Mouse (Mus musculus): ENCODE measurements around the gene Arhgap17. TPM values are rescaled to one million over a fixed set of nuclear protein-coding genes. Genes with fewer than 3 reads are reported as not detected.

The Arhgap17 gene
- polyA plus RNA-seq, 1 experiment from 2014 or later, result 14.2 TPM

DNA sequence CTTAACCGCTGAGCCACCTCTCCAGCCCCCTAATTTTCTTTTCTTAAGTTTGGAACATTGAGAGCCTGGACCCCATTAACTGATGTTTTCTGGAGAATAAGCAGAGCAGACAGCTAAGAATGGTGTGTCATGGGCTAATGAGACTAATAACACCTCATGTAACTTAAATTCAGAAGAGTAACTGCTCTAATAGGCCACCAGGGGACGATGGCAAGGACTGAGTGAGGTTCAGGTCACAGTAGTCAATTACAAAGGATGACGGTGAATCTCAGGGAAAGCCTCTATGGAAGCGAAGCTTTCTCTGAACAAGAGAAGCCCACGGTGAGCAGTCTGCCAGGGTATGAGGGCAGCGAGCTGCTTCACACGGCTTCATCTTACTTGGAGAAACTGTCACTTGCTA lies 74.3 kb downstream of the Arhgap17 start:
- Histone ChIP-seq H3K4me2 (no peak overlapping the region), H3K9me3 (no peaks in the 10 kb centered on the region), H3K9ac (no peak overlapping the region), H3K4me3 (no peak overlapping the region), H3K4me1 (replicated peaks) (no peaks in the 10 kb centered on the region), H3K27me3 (no peaks in the 10 kb centered on the region), H3K27ac (replicated peaks) (no peak overlapping the region), H3K36me3 (peaks cover 95% of the 10 kb centered on the region)
- 79% methylated on average over 7 of the region's 7 CpGs for WGBS
- ATAC-seq (ENCODE audit: low read depth), result no peak

GRCm38 (mm10) chr7:123293898-123294297 lies 75.8 kb downstream of the Arhgap17 start:
- Histone ChIP-seq H3K4me2 (no peak overlapping the region), H3K4me1 (replicated peaks) (no peaks in the 10 kb centered on the region), H3K27ac (replicated peaks) (no peak overlapping the region), H3K9ac (no peak overlapping the region), H3K27me3 (no peaks in the 10 kb centered on the region), H3K36me3 (peaks cover 94% of the 10 kb centered on the region), H3K4me3 (no peak overlapping the region), H3K9me3 (no peaks in the 10 kb centered on the region)
- WGBS, result 94% methylated on average over 7 of the region's 7 CpGs
- ATAC-seq (ENCODE audit: low read depth), result no peak

GRCm38 (mm10) chr7:123291942-123292341 lies 77.8 kb downstream of the Arhgap17 start:
- H3K27me3 ChIP-seq, result no peaks in the 10 kb centered on the region
- ATAC-seq (ENCODE audit: low read depth), result no peak
- H3K36me3 ChIP-seq, result peaks cover 93% of the 10 kb centered on the region
- H3K27ac ChIP-seq (replicated peaks), result no peak overlapping the region
- no peak overlapping the region for H3K9ac ChIP-seq
- H3K4me3 ChIP-seq, result no peak overlapping the region
- H3K9me3 ChIP-seq, result no peaks in the 10 kb centered on the region
- H3K4me1 ChIP-seq (replicated peaks), result no peaks in the 10 kb centered on the region
- H3K4me2 ChIP-seq, result no peak overlapping the region
- 91% methylated on average over 8 of the region's 8 CpGs for WGBS

GRCm38 (mm10) chr7:123289176-123289575 lies 80.5 kb downstream of the Arhgap17 start:
- Histone ChIP-seq H3K4me1 (replicated peaks) (0 out of 2 replicates have a peak, but pooled peaks cover 7% of the 10 kb centered on the region), H3K27ac (replicated peaks) (no peak overlapping the region), H3K9me3 (no peaks in the 10 kb centered on the region), H3K9ac (no peak overlapping the region), H3K4me2 (no peak overlapping the region), H3K4me3 (no peak overlapping the region), H3K36me3 (peaks cover 77% of the 10 kb centered on the region), H3K27me3 (no peaks in the 10 kb centered on the region)
- WGBS, result 73% methylated on average over 4 of the region's 4 CpGs
- ATAC-seq (ENCODE audit: low read depth), result no peak

- Histone ChIP-seq H3K4me3 (no peak overlapping the region), H3K4me2 (no peak overlapping the region), H3K36me3 (peaks cover 65% of the 10 kb centered on the region), H3K4me1 (replicated peaks) (0 out of 2 replicates have a peak, but pooled peaks cover 7% of the 10 kb centered on the region), H3K27me3 (no peaks in the 10 kb centered on the region), H3K27ac (replicated peaks) (no peak overlapping the region), H3K9ac (no peak overlapping the region), H3K9me3 (no peaks in the 10 kb centered on the region)
- ATAC-seq (ENCODE audit: low read depth), result no peak
- 87% methylated on average over 3 of the region's 3 CpGs for WGBS
Measured at GRCm38 (mm10) chr7:123287903-123288302, 81.8 kb downstream of the Arhgap17 start.

GRCm38 (mm10) chr7:123285896-123286295 lies 83.8 kb downstream of the Arhgap17 start:
- 95% methylated on average over 5 of the region's 5 CpGs for WGBS
- Histone ChIP-seq H3K4me3 (no peak overlapping the region), H3K4me2 (no peak overlapping the region), H3K27me3 (no peaks in the 10 kb centered on the region), H3K4me1 (replicated peaks) (0 out of 2 replicates have a peak, but pooled peaks cover 7% of the 10 kb centered on the region), H3K9ac (no peak overlapping the region), H3K27ac (replicated peaks) (no peak overlapping the region), H3K9me3 (no peaks in the 10 kb centered on the region), H3K36me3 (peaks cover 45% of the 10 kb centered on the region)
- no peak for ATAC-seq (ENCODE audit: low read depth)

DNA sequence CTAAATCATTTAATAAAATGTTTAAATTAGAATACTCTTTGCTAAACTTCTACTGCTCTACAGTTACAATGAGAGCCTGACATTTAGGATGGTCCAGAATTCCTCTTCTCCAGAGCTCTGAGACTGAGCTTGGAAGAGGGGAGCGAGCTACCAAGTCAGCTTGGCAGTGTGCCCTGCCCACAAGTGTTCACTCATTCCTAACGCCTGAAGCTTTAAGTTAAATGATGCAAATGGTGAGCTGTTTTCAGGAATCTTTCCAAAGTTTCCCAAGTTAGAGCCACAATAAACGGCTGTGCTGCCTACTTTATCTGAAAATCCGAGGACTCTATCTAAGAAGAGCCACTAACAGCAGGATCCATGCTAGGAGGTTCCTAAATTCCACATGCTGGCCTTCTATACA lies 85.9 kb downstream of the Arhgap17 start:
- H3K4me3 ChIP-seq, result no peak overlapping the region
- no peaks in the 10 kb centered on the region for H3K9me3 ChIP-seq
- WGBS, result 81% methylated on average over 4 of the region's 4 CpGs
- no peak for ATAC-seq (ENCODE audit: low read depth)
- no peak overlapping the region for H3K9ac ChIP-seq
- no peaks in the 10 kb centered on the region for H3K27me3 ChIP-seq
- H3K4me2 ChIP-seq, result no peak overlapping the region
- peaks cover 43% of the 10 kb centered on the region for H3K36me3 ChIP-seq
- H3K4me1 ChIP-seq (replicated peaks), result 0 out of 2 replicates have a peak, but pooled peaks cover 7% of the 10 kb centered on the region
- H3K27ac ChIP-seq (replicated peaks), result no peak overlapping the region

DNA sequence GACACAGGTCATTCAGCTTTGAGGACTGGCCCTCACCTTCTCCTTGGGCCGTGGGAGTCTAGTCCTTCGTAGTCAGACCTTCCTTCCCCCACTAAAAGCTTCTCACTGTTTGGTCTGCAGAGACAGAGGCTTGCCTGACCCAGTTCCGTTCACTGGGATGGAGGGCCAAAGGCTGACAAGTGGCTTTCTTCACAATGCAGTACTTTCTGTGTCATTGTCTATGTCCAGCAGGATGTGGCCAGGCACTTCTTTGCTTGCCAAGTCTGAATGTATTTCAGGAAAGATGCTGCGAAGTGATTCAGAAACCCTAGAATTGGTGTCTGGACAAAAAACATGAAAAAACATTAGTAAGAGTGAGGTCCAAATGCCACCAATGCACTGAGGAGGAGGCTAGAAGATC lies 89.9 kb downstream of the Arhgap17 start:
- no peak overlapping the region for H3K9ac ChIP-seq
- no peaks in the 10 kb centered on the region for H3K27me3 ChIP-seq
- H3K9me3 ChIP-seq, result no peaks in the 10 kb centered on the region
- H3K4me1 ChIP-seq (replicated peaks), result 0 out of 2 replicates have a peak, but pooled peaks cover 3% of the 10 kb centered on the region
- 91% methylated on average over 4 of the region's 4 CpGs for WGBS
- peaks cover 37% of the 10 kb centered on the region for H3K36me3 ChIP-seq
- no peak for ATAC-seq (ENCODE audit: low read depth)
- no peak overlapping the region for H3K27ac ChIP-seq (replicated peaks)
- H3K4me3 ChIP-seq, result no peak overlapping the region
- H3K4me2 ChIP-seq, result no peak overlapping the region

GRCm38 (mm10) chr7:123276568-123276967 lies 93.1 kb downstream of the Arhgap17 start:
- 92% methylated on average over 4 of the region's 4 CpGs for WGBS
- Histone ChIP-seq H3K9ac (no peak overlapping the region), H3K27me3 (no peaks in the 10 kb centered on the region), H3K36me3 (peaks cover 37% of the 10 kb centered on the region), H3K27ac (replicated peaks) (no peak overlapping the region), H3K4me2 (no peak overlapping the region), H3K4me1 (replicated peaks) (0 out of 2 replicates have a peak, but pooled peaks cover 5% of the 10 kb centered on the region), H3K9me3 (no peaks in the 10 kb centered on the region), H3K4me3 (no peak overlapping the region)
- ATAC-seq (ENCODE audit: low read depth), result no peak

DNA sequence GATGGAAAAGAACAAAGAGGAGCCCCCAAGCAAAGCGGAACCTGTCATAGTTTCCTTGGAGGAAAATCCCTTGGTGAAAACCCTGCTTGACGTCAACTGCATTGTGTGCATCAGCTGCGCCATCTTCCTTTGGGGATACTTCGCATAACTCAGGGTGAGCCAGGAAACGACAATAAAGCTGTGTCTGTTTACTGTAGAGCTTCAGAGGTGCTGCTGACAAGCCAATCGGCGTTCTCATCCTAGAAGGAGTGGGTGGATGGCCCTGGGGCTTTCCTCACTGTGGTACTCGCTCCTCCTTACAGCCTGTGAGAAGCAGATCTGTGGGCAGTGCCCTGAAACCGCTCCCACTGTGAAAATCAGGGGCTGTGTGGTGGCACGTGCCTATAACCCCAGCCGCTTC lies 96.7 kb downstream of the Arhgap17 start:
- no peak overlapping the region for H3K4me3 ChIP-seq
- H3K36me3 ChIP-seq, result peaks cover 13% of the 10 kb centered on the region
- no peaks in the 10 kb centered on the region for H3K9me3 ChIP-seq
- WGBS, result 63% methylated on average over 11 of the region's 11 CpGs
- no peak overlapping the region for H3K4me2 ChIP-seq
- no peaks in the 10 kb centered on the region for H3K27me3 ChIP-seq
- no peak overlapping the region for H3K27ac ChIP-seq (replicated peaks)
- no peak overlapping the region for H3K9ac ChIP-seq
- no peak for ATAC-seq (ENCODE audit: low read depth)
- 0 out of 2 replicates have a peak, but pooled peaks cover 5% of the 10 kb centered on the region for H3K4me1 ChIP-seq (replicated peaks)

- WGBS, result 93% methylated on average over 8 of the region's 8 CpGs
- H3K9me3 ChIP-seq, result no peaks in the 10 kb centered on the region
- H3K4me1 ChIP-seq (replicated peaks), result no peaks in the 10 kb centered on the region
- H3K4me3 ChIP-seq, result no peak overlapping the region
- H3K36me3 ChIP-seq, result no peaks in the 10 kb centered on the region
- no peak overlapping the region for H3K4me2 ChIP-seq
- no peaks in the 10 kb centered on the region for H3K27me3 ChIP-seq
- H3K27ac ChIP-seq (replicated peaks), result no peak overlapping the region
- H3K9ac ChIP-seq, result no peak overlapping the region
- ATAC-seq (ENCODE audit: low read depth), result no peak
Measured at GRCm38 (mm10) chr7:123258103-123258502, 111.6 kb downstream of the Arhgap17 start.

DNA sequence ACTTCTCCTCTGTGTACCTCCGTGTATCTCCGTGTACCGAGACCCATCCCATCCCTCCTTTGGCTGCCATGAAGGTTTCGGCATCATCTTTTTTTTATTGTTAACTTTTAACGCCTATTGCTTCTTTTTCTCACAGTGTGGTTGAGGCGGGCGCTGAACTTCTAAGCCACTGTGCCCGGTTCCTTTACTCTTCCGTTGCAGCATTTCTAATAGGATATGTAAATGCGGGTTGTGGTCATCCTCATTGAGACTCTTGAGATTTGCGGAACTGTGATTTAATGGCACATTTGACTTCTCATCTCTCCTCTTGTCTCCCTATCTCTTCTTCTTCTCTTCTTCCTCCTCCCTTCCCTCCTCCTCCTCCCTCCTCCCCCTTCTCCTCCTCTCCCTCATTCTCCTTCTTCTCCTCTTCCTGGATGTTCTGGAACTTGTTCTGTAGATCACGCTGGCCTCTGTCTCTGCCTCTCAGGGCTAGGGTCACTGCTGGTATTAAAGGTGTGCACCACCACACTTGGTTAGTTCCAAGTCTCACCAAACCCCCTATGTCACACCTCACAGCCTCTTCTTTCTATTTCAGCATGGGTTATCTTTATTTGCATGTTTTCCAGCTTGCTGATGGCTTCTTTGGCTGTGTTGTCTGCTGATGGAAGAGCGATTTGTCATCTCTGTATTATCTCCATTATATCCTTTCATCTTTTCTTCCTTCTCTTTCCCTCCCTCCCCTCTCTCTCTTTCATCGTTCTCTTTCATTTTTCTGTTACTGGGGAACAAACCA lies 115.3 kb downstream of the Arhgap17 start:
- H3K9me3 ChIP-seq, result no peaks in the 10 kb centered on the region
- H3K4me1 ChIP-seq (replicated peaks), result no peaks in the 10 kb centered on the region
- no peak overlapping the region for H3K9ac ChIP-seq
- no peak overlapping the region for H3K4me2 ChIP-seq
- no peak overlapping the region for H3K4me3 ChIP-seq
- H3K27ac ChIP-seq (replicated peaks), result no peak overlapping the region
- H3K27me3 ChIP-seq, result no peaks in the 10 kb centered on the region
- no peaks in the 10 kb centered on the region for H3K36me3 ChIP-seq
- no peak for ATAC-seq (ENCODE audit: low read depth)
- WGBS, result 90% methylated on average over 14 of the region's 14 CpGs

- no peak for ATAC-seq (ENCODE audit: low read depth)
- WGBS, result 79% methylated on average over 7 of the region's 7 CpGs
Measured at GRCm38 (mm10) chr7:123253396-123253795, 116.3 kb downstream of the Arhgap17 start.

More at GRCm38 (mm10) chr7:123253396-123253795, 116.3 kb downstream of the Arhgap17 start:
- Histone ChIP-seq H3K4me1 (replicated peaks) (no peaks in the 10 kb centered on the region), H3K4me3 (no peak overlapping the region), H3K4me2 (no peak overlapping the region), H3K27ac (replicated peaks) (no peak overlapping the region), H3K9me3 (no peaks in the 10 kb centered on the region), H3K36me3 (no peaks in the 10 kb centered on the region), H3K27me3 (no peaks in the 10 kb centered on the region), H3K9ac (no peak overlapping the region)
